Comparison of ENCODE assay signal across 10 mouse cellular contexts in genomic region chr13:94439386-94439785, GRCm38 (mm10).
DNase-seq lines count a peak whose midpoint lies in the region; ATAC-seq and TF ChIP-seq lines count a peak whose summit lies in the region.
"Had no signal": no experiment of that assay in that cellular context is flagged by ENCODE, and none has a peak within 500 bp of the region (broad histone marks: within the 10 kb centered on the region; RNA-seq: fewer than 3 reads in every experiment).

No protein-coding gene starts in this region.

- ATAC-seq in heart, embryonic 11.5 days (replicated peaks; ENCODE audit: insufficient number of reproducible peaks, low FRiP score, low TSS enrichment) = no peak
- ATAC-seq in midbrain, postnatal 0 days (ENCODE audit: low FRiP score) = no peak
- no peak for ATAC-seq in midbrain, embryonic 11.5 days (ENCODE audit: low FRiP score)

- no peaks in the 10 kb centered on the region for H3K27me3 ChIP-seq in heart, embryonic 11.5 days (ENCODE audit: control insufficient read depth, insufficient read depth, low read length)
- H3K27me3 ChIP-seq in midbrain, postnatal 0 days (ENCODE audit: insufficient read depth, low read length) = no peaks in the 10 kb centered on the region
- no peaks in the 10 kb centered on the region for H3K27me3 ChIP-seq in midbrain, embryonic 11.5 days (ENCODE audit: control insufficient read depth, insufficient read depth, low read length)
- H3K27me3 ChIP-seq: embryonic facial prominence, embryonic 12.5 days; lung, embryonic 15.5 days had no signal

- H3K27ac ChIP-seq in heart, embryonic 11.5 days (ENCODE audit: low read depth, low read length) = no peak overlapping the region
- H3K27ac ChIP-seq in midbrain, postnatal 0 days (ENCODE audit: low read depth, low read length) = no peak overlapping the region
- no peak overlapping the region for H3K27ac ChIP-seq in midbrain, embryonic 11.5 days (ENCODE audit: low read depth, low read length)
- H3K27ac ChIP-seq: embryonic facial prominence, embryonic 12.5 days; lung, embryonic 15.5 days had no signal

- intact Hi-C loops in heart, postnatal 10 days (cut with DNase I) = no loop called here

- no peak overlapping the region for H3K9ac ChIP-seq in heart, embryonic 11.5 days (ENCODE audit: low read depth, low read length)
- H3K9ac ChIP-seq in midbrain, postnatal 0 days (replicated peaks; ENCODE audit: low read length, poor library complexity, severe bottlenecking) = no peak overlapping the region
- no peak overlapping the region for H3K9ac ChIP-seq in midbrain, embryonic 11.5 days (ENCODE audit: low read length)
- H3K9ac ChIP-seq: embryonic facial prominence, embryonic 12.5 days; lung, embryonic 15.5 days had no signal

- H3K4me2 ChIP-seq in heart, embryonic 11.5 days = no peak overlapping the region
- no peak overlapping the region for H3K4me2 ChIP-seq in midbrain, postnatal 0 days (ENCODE audit: low read depth, low read length, poor library complexity, severe bottlenecking)
- no peak overlapping the region for H3K4me2 ChIP-seq in midbrain, embryonic 11.5 days
- H3K4me2 ChIP-seq: embryonic facial prominence, embryonic 12.5 days; lung, embryonic 15.5 days had no signal

- peaks cover 5% of the 10 kb centered on the region; the same call in 1 of the 2 replicates for H3K36me3 ChIP-seq in heart, embryonic 11.5 days (ENCODE audit: control insufficient read depth, insufficient read depth, low read length)
- H3K36me3 ChIP-seq in midbrain, postnatal 0 days (ENCODE audit: insufficient read depth, low read length) = 0 out of 2 replicates have a peak, but pooled peaks cover 7% of the 10 kb centered on the region
- H3K36me3 ChIP-seq in midbrain, embryonic 11.5 days (ENCODE audit: control insufficient read depth, insufficient read depth, low read length) = no peaks in the 10 kb centered on the region
- H3K36me3 ChIP-seq: embryonic facial prominence, embryonic 12.5 days; lung, embryonic 15.5 days had no signal

- no peak for TF ChIP-seq CTCF in midbrain, postnatal 0 days (IDR thresholded peaks at IDR 0.05)

- no peak overlapping the region for H3K4me3 ChIP-seq in heart, embryonic 11.5 days (ENCODE audit: low read depth, low read length)
- no peak overlapping the region for H3K4me3 ChIP-seq in midbrain, postnatal 0 days (ENCODE audit: low read depth, low read length)
- no peak overlapping the region for H3K4me3 ChIP-seq in midbrain, embryonic 11.5 days (ENCODE audit: low read depth, low read length)
- H3K4me3 ChIP-seq: embryonic facial prominence, embryonic 12.5 days; lung, embryonic 15.5 days had no signal

- 82% methylated on average over 5 of the region's 5 CpGs for WGBS in heart, embryonic 11.5 days (ENCODE audit: insufficient replicate concordance)
- WGBS in midbrain, postnatal 0 days = 74% methylated on average over 5 of the region's 5 CpGs
- 92% methylated on average over 5 of the region's 5 CpGs for WGBS in midbrain, embryonic 11.5 days

- no peaks in the 10 kb centered on the region for H3K9me3 ChIP-seq in heart, embryonic 11.5 days (replicated peaks; ENCODE audit: control insufficient read depth, low read length)
- no peaks in the 10 kb centered on the region for H3K9me3 ChIP-seq in midbrain, postnatal 0 days (ENCODE audit: low read length)
- H3K9me3 ChIP-seq in midbrain, embryonic 11.5 days (ENCODE audit: control insufficient read depth, low read length) = no peaks in the 10 kb centered on the region
- H3K9me3 ChIP-seq: embryonic facial prominence, embryonic 12.5 days; lung, embryonic 15.5 days had no signal

- H3K4me1 ChIP-seq in heart, embryonic 11.5 days (ENCODE audit: control insufficient read depth, insufficient read depth, low read length) = no peaks in the 10 kb centered on the region
- H3K4me1 ChIP-seq in midbrain, postnatal 0 days (ENCODE audit: insufficient read depth, low read length) = no peaks in the 10 kb centered on the region
- no peaks in the 10 kb centered on the region for H3K4me1 ChIP-seq in midbrain, embryonic 11.5 days (ENCODE audit: control insufficient read depth, insufficient read depth, low read length)
- H3K4me1 ChIP-seq: embryonic facial prominence, embryonic 12.5 days; lung, embryonic 15.5 days had no signal

- DNase-seq in adrenal gland, postnatal 14 days = peak; percentile 13
- DNase-seq in adrenal gland, adult 18-20 months (ENCODE audit: low spot score in 2 of 2) = no peak
- DNase-seq in heart, postnatal 10 days = peak; percentile 36 to 37
- DNase-seq in midbrain, postnatal 0 days (ENCODE audit: low spot score) = peak; percentile 60
- no peak for DNase-seq in midbrain, embryonic 11.5 days (ENCODE audit: low spot score, missing footprints)
- DNase-seq in lung, postnatal 14 days = peak; percentile 44
- DNase-seq in ovary, adult 18-20 months (ENCODE audit: low spot score) = no peak

Comparison
In these comparisons a context has a peak if more than half of its experiments do, and no peak if none do; other contexts are left out.
1. DNase-seq: peak in adrenal gland, postnatal 14 days (single experiment), heart, postnatal 10 days (2 of 2), midbrain, postnatal 0 days (single experiment) and lung, postnatal 14 days (single experiment); none in adrenal gland, adult 18-20 months (0 of 2), midbrain, embryonic 11.5 days (single experiment) and ovary, adult 18-20 months (single experiment).